Mouse (Mus musculus): ENCODE measurements around the gene Ncam2. TPM values are rescaled to one million over a fixed set of nuclear protein-coding genes. Genes with fewer than 3 reads are reported as not detected.

Gene Ncam2
- polyA plus RNA-seq, 1 experiment, result not detected

DNA sequence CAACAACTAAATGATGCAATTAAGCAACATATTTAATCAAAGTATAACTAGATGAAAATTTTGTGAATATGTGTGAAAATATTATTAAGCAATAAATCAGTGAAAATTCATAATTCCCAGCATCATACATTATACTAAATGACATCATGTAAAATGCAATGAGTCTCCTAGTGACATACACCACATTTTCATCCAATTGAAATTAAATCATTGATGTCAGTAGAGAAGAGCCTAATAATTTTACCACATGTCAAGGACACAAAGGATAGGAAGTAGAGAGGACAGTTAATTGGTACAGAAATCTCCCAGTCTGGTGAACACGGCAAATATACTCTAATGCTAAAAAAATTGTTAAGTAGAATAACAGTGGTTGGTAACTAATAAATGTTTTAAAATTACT lies 118.5 kb downstream of the Ncam2 start:
- Histone ChIP-seq H3K9ac (ENCODE audit: low read depth, poor library complexity, severe bottlenecking) (no peak overlapping the region), H3K4me3 (ENCODE audit: low read depth, low read length) (no peak overlapping the region), H3K9me3 (replicated peaks; ENCODE audit: control insufficient read depth, insufficient read depth, low read length, poor library complexity, severe bottlenecking) (no peaks in the 10 kb centered on the region), H3K27me3 (ENCODE audit: control insufficient read depth, insufficient read depth, low read length, poor library complexity, severe bottlenecking) (no peaks in the 10 kb centered on the region), H3K36me3 (ENCODE audit: control insufficient read depth, insufficient read depth, low read length, poor library complexity, severe bottlenecking) (no peaks in the 10 kb centered on the region), H3K27ac (ENCODE audit: insufficient read depth, low read length) (no peak overlapping the region), H3K4me1 (ENCODE audit: control insufficient read depth, insufficient read depth, low read length) (no peaks in the 10 kb centered on the region)
- TF ChIP-seq POLR2A (IDR thresholded peaks at IDR 0.05; ENCODE audit: insufficient read depth, low read length) (no peak), EP300 (IDR thresholded peaks at IDR 0.05; ENCODE audit: insufficient read depth, low read depth, low read length) (no peak), CTCF (IDR thresholded peaks at IDR 0.05; ENCODE audit: low read depth, low read length) (no peak)

DNA sequence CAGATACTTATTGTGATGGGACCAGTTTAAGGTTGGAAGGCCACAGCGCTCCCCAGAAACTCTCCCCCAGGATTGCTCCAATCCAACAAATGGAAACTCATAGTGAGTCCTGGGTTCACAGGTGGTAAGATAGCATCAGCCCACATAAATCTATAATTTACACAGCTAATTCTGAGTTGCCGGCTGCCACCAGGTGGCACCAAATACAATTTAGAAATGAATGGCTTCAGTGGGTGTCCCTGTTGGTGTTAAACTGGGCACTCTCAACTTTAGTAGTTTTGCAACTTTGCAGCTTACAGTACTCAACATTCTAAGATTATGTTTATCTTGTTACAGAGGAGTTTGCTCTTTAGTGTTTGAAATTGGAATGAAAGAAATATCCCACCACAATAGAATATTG lies 130.0 kb downstream of the Ncam2 start:
- TF ChIP-seq POLR2A (IDR thresholded peaks at IDR 0.05; ENCODE audit: insufficient read depth, low read length), result no peak
- no peak for TF ChIP-seq CTCF (IDR thresholded peaks at IDR 0.05; ENCODE audit: low read depth, low read length)
- no peak for TF ChIP-seq EP300 (IDR thresholded peaks at IDR 0.05; ENCODE audit: insufficient read depth, low read depth, low read length)
- no peak overlapping the region for H3K27ac ChIP-seq (ENCODE audit: insufficient read depth, low read length)
- no peaks in the 10 kb centered on the region for H3K9me3 ChIP-seq (replicated peaks; ENCODE audit: control insufficient read depth, insufficient read depth, low read length, poor library complexity, severe bottlenecking)

DNA sequence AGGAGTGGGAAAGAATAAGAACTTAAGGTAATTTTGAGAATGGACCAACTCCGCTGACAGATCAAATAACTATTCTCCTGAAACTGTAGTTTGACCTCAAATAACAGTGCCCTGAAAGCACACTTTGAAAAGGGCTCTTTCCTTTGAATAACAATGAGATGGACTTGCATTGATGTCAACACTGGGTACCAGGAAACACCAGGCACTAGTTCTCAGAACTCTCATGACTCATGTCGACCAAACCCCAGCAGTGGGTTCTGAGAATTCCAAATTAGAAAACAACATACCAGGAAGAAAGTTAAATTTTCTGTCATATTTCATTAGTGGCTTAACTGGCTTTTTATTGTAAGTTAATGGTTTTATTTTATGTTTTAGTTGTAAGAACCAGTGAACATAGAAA lies 165.4 kb downstream of the Ncam2 start:
- no peaks in the 10 kb centered on the region for H3K9me3 ChIP-seq (replicated peaks; ENCODE audit: control insufficient read depth, insufficient read depth, low read length, poor library complexity, severe bottlenecking)
- no peaks in the 10 kb centered on the region for H3K36me3 ChIP-seq (ENCODE audit: control insufficient read depth, insufficient read depth, low read length, poor library complexity, severe bottlenecking)
- no peak overlapping the region for H3K27ac ChIP-seq (ENCODE audit: insufficient read depth, low read length)
- H3K9ac ChIP-seq (ENCODE audit: low read depth, poor library complexity, severe bottlenecking), result no peak overlapping the region
- no peak overlapping the region for H3K4me3 ChIP-seq (ENCODE audit: low read depth, low read length)
- TF ChIP-seq POLR2A (IDR thresholded peaks at IDR 0.05; ENCODE audit: insufficient read depth, low read length) (no peak), CTCF (IDR thresholded peaks at IDR 0.05; ENCODE audit: low read depth, low read length) (no peak), EP300 (IDR thresholded peaks at IDR 0.05; ENCODE audit: insufficient read depth, low read depth, low read length) (no peak)
- H3K4me1 ChIP-seq (ENCODE audit: control insufficient read depth, insufficient read depth, low read length), result no peaks in the 10 kb centered on the region
- H3K27me3 ChIP-seq (ENCODE audit: control insufficient read depth, insufficient read depth, low read length, poor library complexity, severe bottlenecking), result no peaks in the 10 kb centered on the region

More for the DNA sequence above, 130.0 kb downstream of the Ncam2 start:
- no peak overlapping the region for H3K4me3 ChIP-seq (ENCODE audit: low read depth, low read length)
- H3K27me3 ChIP-seq (ENCODE audit: control insufficient read depth, insufficient read depth, low read length, poor library complexity, severe bottlenecking), result no peaks in the 10 kb centered on the region
- no peaks in the 10 kb centered on the region for H3K36me3 ChIP-seq (ENCODE audit: control insufficient read depth, insufficient read depth, low read length, poor library complexity, severe bottlenecking)
- H3K4me1 ChIP-seq (ENCODE audit: control insufficient read depth, insufficient read depth, low read length), result no peaks in the 10 kb centered on the region
- no peak overlapping the region for H3K9ac ChIP-seq (ENCODE audit: low read depth, poor library complexity, severe bottlenecking)

DNA sequence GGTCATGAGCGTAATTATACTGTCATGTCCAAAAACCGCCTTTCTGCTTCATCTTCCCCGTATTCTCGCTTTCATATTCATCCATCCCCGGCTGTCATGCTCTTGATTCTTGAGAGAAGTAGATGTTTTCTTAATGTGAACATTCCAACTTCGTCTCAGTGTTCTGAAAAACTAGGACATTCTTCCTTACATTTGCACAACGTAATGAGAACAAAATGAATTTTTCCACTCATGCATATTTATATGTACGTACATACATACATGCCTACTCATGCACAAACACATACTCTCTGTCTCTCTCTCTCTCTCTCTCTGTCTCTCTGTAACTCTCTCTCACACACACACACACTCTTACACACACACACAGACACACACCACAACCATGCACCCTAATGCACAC lies 173.7 kb downstream of the Ncam2 start:
- TF ChIP-seq EP300 (IDR thresholded peaks at IDR 0.05; ENCODE audit: insufficient read depth, low read depth, low read length) (no peak), CTCF (IDR thresholded peaks at IDR 0.05; ENCODE audit: low read depth, low read length) (no peak), POLR2A (IDR thresholded peaks at IDR 0.05; ENCODE audit: insufficient read depth, low read length) (no peak)
- Histone ChIP-seq H3K27ac (ENCODE audit: insufficient read depth, low read length) (no peak overlapping the region), H3K27me3 (ENCODE audit: control insufficient read depth, insufficient read depth, low read length, poor library complexity, severe bottlenecking) (no peaks in the 10 kb centered on the region), H3K9ac (ENCODE audit: low read depth, poor library complexity, severe bottlenecking) (no peak overlapping the region), H3K4me3 (ENCODE audit: low read depth, low read length) (no peak overlapping the region), H3K9me3 (replicated peaks; ENCODE audit: control insufficient read depth, insufficient read depth, low read length, poor library complexity, severe bottlenecking) (no peaks in the 10 kb centered on the region), H3K36me3 (ENCODE audit: control insufficient read depth, insufficient read depth, low read length, poor library complexity, severe bottlenecking) (no peaks in the 10 kb centered on the region), H3K4me1 (ENCODE audit: control insufficient read depth, insufficient read depth, low read length) (no peaks in the 10 kb centered on the region)

DNA sequence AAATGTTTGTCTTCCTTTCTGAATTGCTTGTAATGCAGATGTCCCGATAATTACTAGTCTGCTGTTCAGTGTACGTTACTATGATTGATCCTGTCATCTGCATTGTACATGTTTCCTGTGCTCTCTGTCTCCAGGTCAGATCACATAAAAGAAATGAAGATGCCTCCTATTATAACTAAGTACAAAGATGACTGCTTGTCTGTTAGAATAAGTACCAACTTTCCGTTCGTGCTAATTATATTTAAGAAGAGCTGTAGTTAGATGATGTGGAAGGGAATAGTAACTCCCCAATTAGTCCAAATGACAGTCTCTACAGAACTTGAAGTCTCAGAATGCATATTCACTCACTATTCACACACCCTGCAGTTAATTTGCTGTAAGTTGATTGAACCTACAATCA lies 179.9 kb downstream of the Ncam2 start:
- H3K4me3 ChIP-seq (ENCODE audit: low read depth, low read length), result no peak overlapping the region

DNA sequence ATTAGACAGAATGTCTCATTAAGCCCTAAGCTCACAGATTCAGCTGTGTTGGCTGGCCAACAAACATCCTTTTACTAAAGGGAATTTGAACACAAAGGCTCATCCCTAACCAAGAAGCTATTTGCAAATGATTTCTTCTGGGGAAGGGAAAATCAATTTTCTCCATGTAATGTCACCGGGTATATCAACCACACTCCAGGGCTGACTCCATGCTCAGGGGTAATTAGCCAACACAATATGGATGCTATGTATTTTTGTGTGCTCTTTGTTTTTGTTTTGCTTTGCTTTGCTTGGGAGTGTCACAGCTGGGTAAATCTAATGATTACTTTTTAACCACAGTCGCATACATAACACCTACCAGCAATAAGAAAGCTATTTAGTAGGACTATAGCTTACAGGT lies 188.1 kb downstream of the Ncam2 start:
- no peaks in the 10 kb centered on the region for H3K36me3 ChIP-seq (ENCODE audit: control insufficient read depth, insufficient read depth, low read length, poor library complexity, severe bottlenecking)
- TF ChIP-seq CTCF (IDR thresholded peaks at IDR 0.05; ENCODE audit: low read depth, low read length) (no peak), POLR2A (IDR thresholded peaks at IDR 0.05; ENCODE audit: insufficient read depth, low read length) (no peak), EP300 (IDR thresholded peaks at IDR 0.05; ENCODE audit: insufficient read depth, low read depth, low read length) (no peak)

More for the DNA sequence above, 179.9 kb downstream of the Ncam2 start:
- no peaks in the 10 kb centered on the region for H3K27me3 ChIP-seq (ENCODE audit: control insufficient read depth, insufficient read depth, low read length, poor library complexity, severe bottlenecking)
- H3K27ac ChIP-seq (ENCODE audit: insufficient read depth, low read length), result no peak overlapping the region
- H3K9ac ChIP-seq (ENCODE audit: low read depth, poor library complexity, severe bottlenecking), result no peak overlapping the region
- TF ChIP-seq CTCF (IDR thresholded peaks at IDR 0.05; ENCODE audit: low read depth, low read length) (no peak), EP300 (IDR thresholded peaks at IDR 0.05; ENCODE audit: insufficient read depth, low read depth, low read length) (no peak), POLR2A (IDR thresholded peaks at IDR 0.05; ENCODE audit: insufficient read depth, low read length) (no peak)
- no peaks in the 10 kb centered on the region for H3K4me1 ChIP-seq (ENCODE audit: control insufficient read depth, insufficient read depth, low read length)
- no peaks in the 10 kb centered on the region for H3K36me3 ChIP-seq (ENCODE audit: control insufficient read depth, insufficient read depth, low read length, poor library complexity, severe bottlenecking)
- no peaks in the 10 kb centered on the region for H3K9me3 ChIP-seq (replicated peaks; ENCODE audit: control insufficient read depth, insufficient read depth, low read length, poor library complexity, severe bottlenecking)

More for the DNA sequence above, 188.1 kb downstream of the Ncam2 start:
- Histone ChIP-seq H3K9ac (ENCODE audit: low read depth, poor library complexity, severe bottlenecking) (no peak overlapping the region), H3K4me1 (ENCODE audit: control insufficient read depth, insufficient read depth, low read length) (no peaks in the 10 kb centered on the region), H3K27me3 (ENCODE audit: control insufficient read depth, insufficient read depth, low read length, poor library complexity, severe bottlenecking) (no peaks in the 10 kb centered on the region), H3K27ac (ENCODE audit: insufficient read depth, low read length) (no peak overlapping the region), H3K9me3 (replicated peaks; ENCODE audit: control insufficient read depth, insufficient read depth, low read length, poor library complexity, severe bottlenecking) (no peaks in the 10 kb centered on the region), H3K4me3 (ENCODE audit: low read depth, low read length) (no peak overlapping the region)
